Mouse (Mus musculus) G1E (cell line): ENCODE measurements around the gene Gabbr2.

ENCODE experiments used
- CTCF ChIP-seq: IDR thresholded peaks from 2 replicates; pipeline ENCODE4 v1.5.1; 2012; ENCODE audit warnings: low read depth, low read length, inconsistent platforms, mixed read lengths
- GATA1 ChIP-seq: IDR thresholded peaks from 2 replicates; pipeline ENCODE4 v1.6.1; 2012; ENCODE audit warnings: borderline replicate concordance, low read length, inconsistent platforms, mixed read lengths
- POLR2AphosphoS5 ChIP-seq: IDR thresholded peaks from 2 replicates; pipeline ENCODE4 v1.6.1; 2012; ENCODE audit warnings: low read depth, low read length, inconsistent platforms; ENCODE audit not compliant: insufficient replicate concordance

GRCm38 (mm10) chr4:46915934-46916333 lies 75.7 kb downstream of the Gabbr2 start:
- TF ChIP-seq CTCF (no peak), POLR2AphosphoS5 (no peak), GATA1 (no peak)
